Mouse (Mus musculus): ENCODE measurements around the gene Tkt. TPM values are rescaled to one million over a fixed set of nuclear protein-coding genes. Genes with fewer than 3 reads are reported as not detected.
"Not testable (repeated sequence)": the region's sequence is repeated elsewhere in the genome, so short reads cannot be mapped to it uniquely, and the experiment has no call there.

Gene Tkt
- polyA plus RNA-seq, 1 experiment from 2014 or later, result 246 TPM

- DNase-seq (ENCODE audit: low spot score), result no peak
Measured at GRCm38 (mm10) chr14:30551981-30552380, 3.8 kb downstream of the Tkt start.

- no peak for DNase-seq (ENCODE audit: low spot score)
Measured at GRCm38 (mm10) chr14:30553185-30553584, 5.0 kb downstream of the Tkt start.

- no peak for DNase-seq (ENCODE audit: low spot score)
Measured at GRCm38 (mm10) chr14:30556651-30557050, 8.5 kb downstream of the Tkt start.

- no peak for DNase-seq (ENCODE audit: low spot score)
Measured at GRCm38 (mm10) chr14:30557730-30558129, 9.6 kb downstream of the Tkt start.

GRCm38 (mm10) chr14:30559321-30559850 lies 11.2 kb downstream of the Tkt start:
- DNase-seq (ENCODE audit: low spot score), result no peak

- no peak for DNase-seq (ENCODE audit: low spot score)
Measured at GRCm38 (mm10) chr14:30560803-30561389, 12.7 kb downstream of the Tkt start.

- no peak for DNase-seq (ENCODE audit: low spot score)
Measured at GRCm38 (mm10) chr14:30561470-30562187, 13.5 kb downstream of the Tkt start.

GRCm38 (mm10) chr14:30562343-30562742 lies 14.2 kb downstream of the Tkt start:
- no peak for DNase-seq (ENCODE audit: low spot score)

GRCm38 (mm10) chr14:30564451-30564850 lies 16.3 kb downstream of the Tkt start:
- DNase-seq (ENCODE audit: low spot score), result no peak

GRCm38 (mm10) chr14:30566317-30566716 lies 18.2 kb downstream of the Tkt start:
- DNase-seq (ENCODE audit: low spot score), result no peak

GRCm38 (mm10) chr14:30568016-30568415 lies 19.9 kb downstream of the Tkt start:
- DNase-seq (ENCODE audit: low spot score), result no peak

- DNase-seq (ENCODE audit: low spot score), result no peak
Measured at GRCm38 (mm10) chr14:30570303-30570702, 22.1 kb downstream of the Tkt start.

GRCm38 (mm10) chr14:30572253-30572652 lies 24.1 kb downstream of the Tkt start:
- no peak for DNase-seq (ENCODE audit: low spot score)

- DNase-seq (ENCODE audit: low spot score), result no peak
Measured at GRCm38 (mm10) chr14:30573235-30573634, 25.1 kb downstream of the Tkt start.

GRCm38 (mm10) chr14:30573983-30574584 lies 25.9 kb downstream of the Tkt start:
- DNase-seq (ENCODE audit: low spot score), result peak; percentile 70

GRCm38 (mm10) chr14:30575791-30576190 lies 27.6 kb downstream of the Tkt start:
- DNase-seq (ENCODE audit: low spot score), result no peak

- no peak for DNase-seq (ENCODE audit: low spot score)
Measured at GRCm38 (mm10) chr14:30576260-30576659, 28.1 kb downstream of the Tkt start.

- not testable (repeated sequence) for DNase-seq (ENCODE audit: low spot score)
Measured at GRCm38 (mm10) chr14:30577303-30578062, 29.3 kb downstream of the Tkt start.

GRCm38 (mm10) chr14:30579180-30579579 lies 31.0 kb downstream of the Tkt start:
- no peak for DNase-seq (ENCODE audit: low spot score)

- no peak for DNase-seq (ENCODE audit: low spot score)
Measured at GRCm38 (mm10) chr14:30579882-30580281, 31.7 kb downstream of the Tkt start.

- no peak for DNase-seq (ENCODE audit: low spot score)
Measured at GRCm38 (mm10) chr14:30581238-30581637, 33.1 kb downstream of the Tkt start.

- DNase-seq (ENCODE audit: low spot score), result no peak
Measured at GRCm38 (mm10) chr14:30584077-30584476, 35.9 kb downstream of the Tkt start.

Measured in thymus, postnatal 0 days (tissue).